Mouse (Mus musculus) ES-E14 (cell line): Measurements from ENCODE around the gene Guk1.

Experiments used
- ZC3H11A ChIP-seq: IDR thresholded peaks from 2 replicates; pipeline ENCODE4 v1.6.1; 2012; ENCODE audit warnings: low read depth, mild to moderate bottlenecking, inconsistent platforms, low read length, borderline replicate concordance
- ZNF384 ChIP-seq: IDR thresholded peaks from 2 replicates; pipeline ENCODE4 v1.6.1; 2012; ENCODE audit warnings: low read depth, low read length, inconsistent platforms

DNA sequence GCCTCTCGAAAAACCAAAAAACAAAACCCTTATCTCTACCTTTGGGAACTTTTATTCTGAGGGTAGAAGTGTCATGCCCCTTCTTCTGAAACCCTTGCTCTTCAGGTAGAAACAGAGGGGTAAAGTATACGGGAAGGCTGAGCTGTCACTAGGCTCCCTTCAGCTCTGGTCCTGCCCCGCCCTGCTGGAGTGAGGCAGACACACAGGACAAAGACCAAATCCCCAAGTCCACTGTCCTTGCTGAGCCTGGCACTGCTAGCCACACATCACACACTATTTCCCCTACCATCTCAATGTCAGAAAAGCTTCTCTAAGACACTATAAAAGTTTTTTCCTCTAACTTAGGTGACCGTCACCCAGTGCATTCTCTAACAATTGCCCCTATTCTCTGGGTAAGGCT is 30.3 kb upstream of the Guk1 start:
- TF ChIP-seq ZNF384, result no peak
- TF ChIP-seq ZC3H11A, result no peak
